Mouse (Mus musculus) CH12F3 (cell line): Measurements from ENCODE around the gene Whrn.

ENCODE experiments used
- in situ Hi-C: fragments of 300-500 bp; cut with MboI; formaldehyde crosslinking; loops from 2 replicates; pipeline ENCODE4 v1.14.3; 2020; ENCODE audit warnings: low sequenced_read_pairs

Gene Whrn

GRCm38 (mm10) chr4:63494401-63494966, 1.3 kb downstream of the Whrn start:
- in situ Hi-C loops, result no loop called here

DNA sequence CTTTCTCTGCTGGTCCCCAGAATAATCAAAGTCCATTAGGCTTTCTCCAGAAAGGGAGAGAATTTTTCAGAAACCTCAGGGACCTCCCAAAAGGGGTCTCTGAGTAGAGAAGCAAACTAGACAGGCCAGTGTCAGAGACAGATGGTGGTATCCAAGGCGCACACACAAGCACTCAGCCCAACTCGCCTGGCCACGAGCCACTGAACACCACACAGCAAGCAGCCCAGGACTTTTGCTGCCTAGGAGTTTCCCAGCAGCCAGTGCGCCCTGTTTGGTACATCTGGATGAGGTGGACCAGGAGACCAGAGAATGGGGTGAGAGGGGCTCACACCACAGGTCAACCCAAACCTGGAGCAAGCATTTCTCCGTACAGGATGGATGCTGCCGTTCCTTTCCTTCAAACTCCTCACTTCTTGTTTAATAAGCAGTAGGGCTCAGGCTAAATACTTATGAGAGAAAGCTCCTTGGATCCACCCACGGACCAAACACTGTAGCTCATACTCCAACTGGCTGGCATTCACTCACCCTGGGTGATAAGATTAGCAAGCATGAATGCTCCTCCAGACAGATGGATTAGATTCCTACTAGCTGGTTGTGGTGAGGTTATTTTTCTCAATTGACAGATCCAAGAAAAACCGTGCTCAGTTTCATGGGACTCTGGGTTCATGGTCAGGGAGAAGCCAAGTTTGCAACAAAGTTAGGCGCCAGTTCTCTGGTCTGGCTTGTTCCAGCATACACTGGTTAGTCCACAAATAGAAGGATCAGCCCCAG, 2.3 kb downstream of the Whrn start:
- in situ Hi-C loops, result no loop called here

- in situ Hi-C loops, result no loop called here
Observed at GRCm38 (mm10) chr4:63491521-63491920, 4.3 kb downstream of the Whrn start.

DNA sequence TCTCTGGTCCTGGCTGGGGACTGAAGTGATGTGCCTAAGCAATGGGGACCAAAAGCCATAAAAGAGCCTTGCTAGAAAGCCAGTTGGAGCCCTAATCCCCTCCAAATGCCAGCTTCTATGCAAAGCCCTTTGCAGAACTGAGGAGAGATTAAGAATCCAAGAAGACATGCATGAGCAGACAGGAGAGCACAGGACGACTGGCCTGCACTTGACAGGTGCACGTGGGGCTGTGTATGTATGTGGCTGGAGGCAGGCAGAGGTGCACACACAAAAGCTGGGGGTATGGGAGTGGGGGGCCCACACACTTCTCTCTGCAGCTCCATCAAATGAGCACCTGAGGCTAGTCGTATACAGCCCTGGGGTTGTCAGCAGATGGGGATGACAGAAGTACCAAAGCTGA, 5.6 kb downstream of the Whrn start:
- in situ Hi-C loops, result no loop called here

GRCm38 (mm10) chr4:63489676-63490075, 6.1 kb downstream of the Whrn start:
- in situ Hi-C loops, result no loop called here

DNA sequence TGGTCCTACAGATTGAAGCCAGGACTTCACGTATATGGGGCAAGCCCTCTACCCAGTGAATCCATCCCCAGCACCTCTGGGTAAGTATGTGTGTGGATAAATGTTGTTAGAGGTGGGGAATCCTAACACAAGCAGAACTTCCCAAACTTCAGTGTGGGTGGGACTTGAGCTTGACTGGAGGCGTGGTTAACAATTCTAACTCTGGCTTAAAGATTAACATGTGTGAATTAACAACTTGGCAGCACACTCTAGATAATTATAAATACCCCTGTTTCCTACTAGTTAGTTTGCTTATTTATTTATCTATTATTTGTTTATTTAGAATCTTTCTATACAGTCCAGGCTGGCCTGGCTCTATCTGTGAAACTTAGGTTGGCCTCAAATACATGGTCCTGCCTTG, 7.9 kb downstream of the Whrn start:
- in situ Hi-C loops, result no loop called here

DNA sequence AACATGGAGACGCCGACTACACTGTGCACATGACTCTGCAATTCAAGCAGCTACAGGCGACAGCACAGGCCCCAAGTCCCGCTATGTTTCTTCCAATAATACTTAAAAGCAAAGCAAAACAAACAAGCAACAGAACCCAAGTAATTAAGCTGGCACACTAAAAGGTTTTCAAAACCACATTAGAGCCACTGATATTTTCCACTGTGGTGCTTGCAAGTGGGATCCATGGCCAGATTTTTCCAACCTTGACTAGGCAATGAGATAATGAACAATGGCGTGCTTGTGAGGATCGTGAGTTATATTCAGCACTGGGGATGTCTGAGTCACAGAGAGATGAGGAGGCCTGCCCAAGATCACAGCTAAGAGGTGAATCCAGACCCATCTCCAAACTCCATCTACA, 8.5 kb downstream of the Whrn start:
- in situ Hi-C loops, result no loop called here

GRCm38 (mm10) chr4:63486523-63486922, 9.3 kb downstream of the Whrn start:
- in situ Hi-C loops, result no loop called here

GRCm38 (mm10) chr4:63483741-63484140, 12.1 kb downstream of the Whrn start:
- in situ Hi-C loops, result no loop called here

- in situ Hi-C loops, result no loop called here
Observed at GRCm38 (mm10) chr4:63480845-63481167, 15.0 kb downstream of the Whrn start.

DNA sequence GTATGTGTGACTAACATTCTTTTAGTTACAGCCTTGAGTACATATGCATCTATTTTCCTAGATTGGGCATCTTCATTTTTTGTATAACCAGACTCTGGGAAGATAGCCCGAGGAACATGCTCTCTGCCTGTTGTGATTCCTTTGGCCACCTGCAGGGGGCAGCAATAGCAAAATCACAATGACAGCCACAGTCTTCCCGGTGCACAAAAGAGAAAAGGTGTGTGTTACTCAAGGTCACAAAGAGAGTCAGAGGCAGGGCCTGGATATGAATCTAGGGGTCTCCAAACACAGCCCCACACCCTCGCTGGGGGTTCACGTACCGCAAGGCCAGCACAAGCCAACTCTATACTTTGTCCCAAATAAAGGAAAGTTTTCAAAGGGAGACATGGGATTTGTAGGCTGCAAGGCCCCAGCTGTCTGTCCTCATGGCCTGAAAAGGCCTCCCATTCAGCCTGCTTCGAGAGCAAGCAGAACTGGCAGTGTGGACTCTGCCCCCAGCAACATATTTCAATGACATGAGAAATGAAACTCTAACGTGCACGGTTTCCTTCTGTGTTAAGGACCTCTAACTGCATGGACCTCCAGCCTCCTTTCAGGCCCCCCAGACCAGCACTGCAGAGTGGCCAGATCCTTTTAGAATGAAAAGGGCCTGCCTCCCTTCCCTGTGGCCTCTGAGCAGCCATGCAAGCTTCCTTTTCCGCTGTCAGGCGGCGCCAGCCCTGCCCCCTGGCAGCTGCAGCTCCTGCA, 15.5 kb downstream of the Whrn start:
- in situ Hi-C loops, result no loop called here

DNA sequence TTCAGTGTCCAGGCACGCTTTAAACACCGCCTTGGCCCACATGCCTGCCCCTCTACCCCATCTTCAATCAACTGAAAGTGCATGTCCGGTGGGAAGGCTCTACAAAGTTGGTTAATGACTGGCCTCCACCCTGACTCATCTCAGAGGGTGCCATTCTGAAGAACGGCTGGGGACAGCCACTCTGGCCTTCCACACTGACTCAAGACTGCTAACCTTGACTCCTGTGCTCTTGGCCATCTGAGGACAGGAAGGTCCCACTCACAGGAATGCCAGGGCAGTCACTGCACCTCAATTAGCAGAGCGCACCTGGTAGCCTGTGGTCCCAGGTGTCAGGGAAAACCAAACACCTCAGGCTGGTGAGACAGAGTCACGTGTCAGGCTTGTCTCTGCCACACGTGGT, 17.8 kb downstream of the Whrn start:
- in situ Hi-C loops, result no loop called here

- in situ Hi-C loops, result no loop called here
Observed at GRCm38 (mm10) chr4:63476891-63477290, 18.9 kb downstream of the Whrn start.

DNA sequence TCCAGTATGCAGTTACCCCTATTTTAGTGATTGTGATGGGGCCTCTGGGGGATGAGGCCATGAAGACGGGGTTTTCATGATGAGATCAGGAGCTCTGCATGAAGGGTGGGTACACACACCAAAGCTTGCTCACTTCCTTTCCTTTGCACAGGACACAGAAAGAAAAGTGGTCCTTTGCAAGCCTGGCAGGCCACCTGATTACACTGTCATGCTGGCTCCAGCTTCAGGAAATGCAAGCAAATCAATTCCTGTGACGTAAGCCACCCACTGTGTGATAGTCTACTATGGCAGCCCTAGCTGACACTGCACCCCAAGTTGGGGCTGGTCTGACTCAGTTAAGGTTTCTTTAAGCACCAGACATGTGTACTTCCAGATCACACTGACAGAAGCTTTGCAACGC, 20.6 kb downstream of the Whrn start:
- in situ Hi-C loops, result no loop called here

GRCm38 (mm10) chr4:63474439-63474838, 21.4 kb downstream of the Whrn start:
- in situ Hi-C loops, result no loop called here

- in situ Hi-C loops, result no loop called here
Observed at GRCm38 (mm10) chr4:63467338-63467737, 28.5 kb downstream of the Whrn start.

GRCm38 (mm10) chr4:63466192-63466591, 29.6 kb downstream of the Whrn start:
- in situ Hi-C loops, result no loop called here

DNA sequence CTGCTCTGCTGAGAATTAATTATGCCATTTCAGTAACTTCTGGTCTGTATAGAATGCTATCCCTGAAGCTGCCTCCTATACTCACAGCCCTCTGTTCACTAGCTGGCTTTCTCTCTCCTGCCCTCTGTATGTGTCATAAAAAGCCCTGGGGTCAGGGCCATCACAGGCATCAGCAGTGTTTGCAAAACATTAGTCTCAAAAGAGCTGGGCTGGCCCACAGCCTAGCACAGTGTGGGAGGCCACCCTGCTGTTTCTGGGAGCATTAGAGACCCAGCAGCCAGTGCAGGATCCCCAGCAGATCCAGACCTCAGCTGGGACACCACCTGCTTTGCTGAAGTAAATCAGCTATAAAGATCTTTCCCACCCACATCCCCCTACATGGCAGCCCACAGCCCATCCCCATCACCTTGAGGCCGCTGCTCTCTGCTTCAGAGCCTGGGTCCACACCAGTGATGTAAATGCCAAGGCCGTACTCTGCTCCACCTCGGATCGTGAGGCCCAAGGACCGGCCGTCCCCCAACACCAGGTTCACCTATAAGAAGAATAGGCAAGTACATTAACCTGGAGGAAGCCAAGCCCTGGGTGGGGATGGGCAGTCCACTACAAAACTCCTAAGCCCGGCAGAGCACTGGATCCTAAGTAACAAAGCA, 34.8 kb downstream of the Whrn start:
- in situ Hi-C loops, result no loop called here

DNA sequence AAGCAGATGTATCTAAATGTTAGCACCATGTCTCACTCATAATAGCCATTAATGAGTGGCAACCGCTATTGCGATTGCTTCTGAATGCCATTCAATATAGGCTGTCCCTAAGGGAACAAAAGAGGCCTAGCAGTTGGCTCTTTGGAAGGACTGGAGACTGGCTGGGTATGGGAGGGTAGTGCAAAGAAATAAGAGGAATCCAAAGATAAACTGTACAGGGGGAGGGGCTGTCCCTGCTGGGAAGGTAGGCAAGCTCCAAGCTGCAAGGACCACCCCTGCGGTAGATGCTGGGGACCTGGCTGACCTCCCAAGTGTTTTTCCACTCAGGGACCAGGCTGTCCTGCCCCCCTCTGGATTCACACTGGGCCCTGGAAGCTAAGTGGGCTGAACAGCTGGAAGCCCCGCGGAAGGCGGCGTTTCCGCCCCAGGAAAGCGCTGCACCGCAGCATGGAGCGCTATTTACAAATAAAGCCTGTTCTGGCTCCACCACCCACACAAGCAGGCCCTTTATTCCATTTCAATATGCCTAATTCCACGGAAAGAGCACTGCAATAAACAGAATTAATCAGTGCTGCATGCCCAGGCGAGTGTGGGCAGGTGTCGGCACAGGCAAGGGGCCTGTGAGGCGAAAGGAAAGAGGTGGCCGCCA, 36.5 kb downstream of the Whrn start:
- in situ Hi-C loops, result no loop called here

DNA sequence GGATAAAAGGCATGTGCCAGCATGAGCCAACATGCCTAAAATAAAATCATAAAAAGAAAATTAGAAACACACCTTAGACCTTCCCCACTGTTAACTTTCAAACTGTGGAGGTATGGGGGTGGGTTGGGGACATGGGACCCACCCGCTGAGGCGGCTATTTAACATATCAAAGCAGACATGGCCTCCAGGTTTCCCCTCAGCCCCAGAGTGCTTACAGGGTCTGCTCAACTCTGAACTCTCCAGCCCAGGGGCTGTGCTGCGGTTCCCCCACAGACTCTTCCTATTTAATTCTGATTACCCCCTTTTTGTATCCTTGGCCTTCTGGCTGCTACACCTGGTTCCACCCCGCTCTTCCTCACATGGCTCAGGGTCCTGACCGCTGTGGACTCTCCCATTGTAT, 39.2 kb downstream of the Whrn start:
- in situ Hi-C loops, result no loop called here

DNA sequence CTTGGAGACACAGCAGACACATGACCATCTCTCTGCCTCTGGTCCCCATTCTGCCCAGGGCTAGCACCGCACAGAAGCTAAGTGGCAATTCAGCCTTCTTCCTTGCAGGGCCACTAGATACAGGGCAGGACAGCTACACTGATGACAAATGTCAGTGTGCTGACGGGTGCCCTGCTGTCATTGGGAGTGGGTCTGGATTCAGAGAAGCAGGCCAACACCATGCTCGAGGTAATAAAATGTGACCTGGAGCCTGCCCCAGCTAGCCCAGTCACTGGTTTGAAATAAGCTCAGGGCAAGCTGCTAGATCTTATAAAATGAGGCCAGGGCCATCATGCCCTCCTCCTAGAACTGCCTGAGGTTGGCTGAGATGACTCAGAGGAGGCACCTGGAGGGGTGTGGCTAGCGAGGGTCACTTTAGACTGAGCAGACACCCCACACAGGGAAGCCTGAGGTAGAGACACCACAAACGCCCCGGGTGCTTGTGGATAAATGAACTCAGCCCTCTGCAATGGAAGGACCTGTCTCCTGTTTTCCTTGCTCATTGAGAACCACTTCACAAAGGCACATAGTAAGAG, 41.8 kb downstream of the Whrn start:
- in situ Hi-C loops, result no loop called here
